Mouse (Mus musculus): Measurements from ENCODE around the gene Gm45140.

DNA sequence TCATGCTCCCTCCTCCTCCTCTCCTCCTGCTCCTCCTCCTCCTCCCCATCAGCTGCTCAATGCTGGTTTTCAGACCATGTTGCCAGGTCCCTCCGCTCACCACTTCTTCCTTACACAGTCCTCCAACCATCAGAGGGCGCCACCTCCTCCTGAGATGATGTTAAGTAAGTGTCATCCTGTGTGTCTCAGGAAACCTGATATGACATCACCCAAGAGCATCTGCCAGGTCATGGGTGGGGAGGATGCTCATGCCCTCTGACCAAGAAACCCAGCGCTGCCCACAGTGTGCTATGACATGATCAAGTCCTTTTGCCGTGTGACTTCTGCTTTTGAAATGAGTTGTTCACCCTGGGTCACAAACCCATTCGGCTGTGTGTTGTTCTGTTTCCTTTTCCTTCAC is 92.8 kb downstream of the Gm45140 start:
- TF ChIP-seq POLR2A (IDR thresholded peaks at IDR 0.05; ENCODE audit: control insufficient read depth in 1 of 2, insufficient read depth in 1 of 2, low read depth in 1 of 2, low read length in 2 of 2, poor library complexity in 1 of 2) (no peak), CTCF (IDR thresholded peaks at IDR 0.05 in 2 of 3, conservative IDR thresholded peaks at IDR 0.05 in 1 of 3; ENCODE audit: control insufficient read depth in 1 of 3, insufficient read depth in 1 of 3, low read depth in 2 of 3, low read length in 3 of 3, poor library complexity in 1 of 3, severe bottlenecking in 1 of 3) (peak; percentile 37 to 59 (median 52)), SMC3 (IDR thresholded peaks at IDR 0.05; ENCODE audit: low read depth, low read length) (no peak), E2F4 (IDR thresholded peaks at IDR 0.05; ENCODE audit: borderline replicate concordance, low read depth, low read length) (no peak), EP300 (IDR thresholded peaks at IDR 0.05; ENCODE audit: low read depth in 1 of 2, low read length in 2 of 2) (no peak), POLR2AphosphoS5 (IDR thresholded peaks at IDR 0.05; ENCODE audit: borderline replicate concordance, low read depth, low read length) (no peak), MAX (IDR thresholded peaks at IDR 0.05; ENCODE audit: low read length) (no peak), RAD21 (IDR thresholded peaks at IDR 0.05; ENCODE audit: low read depth, low read length) (no peak), MAZ (IDR thresholded peaks at IDR 0.05; ENCODE audit: low read depth, low read length) (no peak), POLR2AphosphoS2 (IDR thresholded peaks at IDR 0.05; ENCODE audit: low read length) (no peak), ZC3H11A (IDR thresholded peaks at IDR 0.05; ENCODE audit: low read depth, low read length) (no peak)
